Mouse (Mus musculus): ENCODE data around the gene Pign. TPM values are rescaled to one million over a fixed set of nuclear protein-coding genes. Genes with fewer than 3 reads are reported as not detected.

Pign gene
- 10.2 and 10.5 TPM in 2 replicates for polyA plus RNA-seq (2015; fragmentation: Nextera tagmentation; extraction: Ambion mirVana)

GRCm38 (mm10) chr1:105663171-105663961, at the start of gene Pign, which contains the start of gene Relch:
Pign (minus strand) TSS chr1:105663677.
Relch (plus strand) TSS chr1:105663861.
- H3K36me3 ChIP-seq = peaks cover 3% of the 10 kb centered on the region; the same call in 1 of the 2 replicates
- WGBS = under 1% methylated on average over 41 of the region's 41 CpGs
- peak within 1 kb of the TSS; percentile 90 for H3K4me2 ChIP-seq
- H3K4me1 ChIP-seq = peaks cover 37% of the 10 kb centered on the region
- H3K27ac ChIP-seq (replicated peaks) = peak within 1 kb of the TSS; percentile 84
- no peaks in the 10 kb centered on the region for H3K9me3 ChIP-seq
- ATAC-seq (ENCODE audit: extremely low read depth, insufficient number of reproducible peaks, low FRiP score, low TSS enrichment) = peak; percentile 100
- peak within 1 kb of the TSS; percentile 93 for H3K9ac ChIP-seq
- H3K27me3 ChIP-seq (replicated peaks) = no peaks in the 10 kb centered on the region
- H3K4me3 ChIP-seq = peak within 1 kb of the TSS; percentile 99

- H3K27ac ChIP-seq (replicated peaks) = no peak overlapping the region
- no peaks in the 10 kb centered on the region for H3K9me3 ChIP-seq
- H3K4me2 ChIP-seq = no peak overlapping the region
- no peak overlapping the region for H3K9ac ChIP-seq
- 90% methylated on average over 2 of the region's 2 CpGs for WGBS
- no peaks in the 10 kb centered on the region for H3K4me1 ChIP-seq
- ATAC-seq (ENCODE audit: extremely low read depth, insufficient number of reproducible peaks, low FRiP score, low TSS enrichment) = no peak
- peaks cover 49% of the 10 kb centered on the region for H3K36me3 ChIP-seq
- H3K27me3 ChIP-seq (replicated peaks) = no peaks in the 10 kb centered on the region
- H3K4me3 ChIP-seq = no peak overlapping the region
Observed at GRCm38 (mm10) chr1:105712822-105713221, 49.3 kb upstream of the Pign start.

GRCm38 (mm10) chr1:105711227-105711626, 47.8 kb upstream of the Pign start:
- no peaks in the 10 kb centered on the region for H3K4me1 ChIP-seq
- WGBS = 39% methylated on average over 1 of the region's 1 CpGs
- H3K36me3 ChIP-seq = peaks cover 48% of the 10 kb centered on the region
- H3K4me3 ChIP-seq = no peak overlapping the region
- no peak overlapping the region for H3K27ac ChIP-seq (replicated peaks)
- no peaks in the 10 kb centered on the region for H3K9me3 ChIP-seq
- H3K4me2 ChIP-seq = no peak overlapping the region
- ATAC-seq (ENCODE audit: extremely low read depth, insufficient number of reproducible peaks, low FRiP score, low TSS enrichment) = no peak
- H3K9ac ChIP-seq = no peak overlapping the region
- no peaks in the 10 kb centered on the region for H3K27me3 ChIP-seq (replicated peaks)

- WGBS = 78% methylated on average over 2 of the region's 2 CpGs
- no peak overlapping the region for H3K27ac ChIP-seq (replicated peaks)
- no peaks in the 10 kb centered on the region for H3K27me3 ChIP-seq (replicated peaks)
- ATAC-seq (ENCODE audit: extremely low read depth, insufficient number of reproducible peaks, low FRiP score, low TSS enrichment) = no peak
- no peaks in the 10 kb centered on the region for H3K9me3 ChIP-seq
- peaks cover 45% of the 10 kb centered on the region for H3K36me3 ChIP-seq
- no peak overlapping the region for H3K9ac ChIP-seq
- H3K4me3 ChIP-seq = no peak overlapping the region
- no peak overlapping the region for H3K4me2 ChIP-seq
- no peaks in the 10 kb centered on the region for H3K4me1 ChIP-seq
Observed at GRCm38 (mm10) chr1:105709415-105709814, 45.9 kb upstream of the Pign start.

- Histone ChIP-seq H3K27me3 (replicated peaks) (no peaks in the 10 kb centered on the region), H3K27ac (replicated peaks) (no peak overlapping the region), H3K4me3 (no peak overlapping the region), H3K9ac (no peak overlapping the region), H3K36me3 (peaks cover 17% of the 10 kb centered on the region), H3K4me1 (no peaks in the 10 kb centered on the region), H3K4me2 (no peak overlapping the region), H3K9me3 (no peaks in the 10 kb centered on the region)
- 77% methylated on average over 4 of the region's 4 CpGs for WGBS
- no peak for ATAC-seq (ENCODE audit: extremely low read depth, insufficient number of reproducible peaks, low FRiP score, low TSS enrichment)
Observed at GRCm38 (mm10) chr1:105700984-105701530, 37.6 kb upstream of the Pign start.

- Histone ChIP-seq H3K27me3 (replicated peaks) (no peaks in the 10 kb centered on the region), H3K27ac (replicated peaks) (no peak overlapping the region), H3K4me3 (no peak overlapping the region), H3K4me1 (no peaks in the 10 kb centered on the region), H3K4me2 (no peak overlapping the region), H3K36me3 (peaks cover 19% of the 10 kb centered on the region), H3K9ac (no peak overlapping the region), H3K9me3 (no peaks in the 10 kb centered on the region)
- 74% methylated on average over 2 of the region's 2 CpGs for WGBS
- no peak for ATAC-seq (ENCODE audit: extremely low read depth, insufficient number of reproducible peaks, low FRiP score, low TSS enrichment)
Observed at GRCm38 (mm10) chr1:105695581-105695980, 32.1 kb upstream of the Pign start.

GRCm38 (mm10) chr1:105685501-105685900, 22.0 kb upstream of the Pign start:
- no peaks in the 10 kb centered on the region for H3K27me3 ChIP-seq (replicated peaks)
- H3K4me2 ChIP-seq = no peak overlapping the region
- H3K4me1 ChIP-seq = no peaks in the 10 kb centered on the region
- H3K4me3 ChIP-seq = no peak overlapping the region
- H3K27ac ChIP-seq (replicated peaks) = no peak overlapping the region
- 86% methylated on average over 3 of the region's 3 CpGs for WGBS
- no peak for ATAC-seq (ENCODE audit: extremely low read depth, insufficient number of reproducible peaks, low FRiP score, low TSS enrichment)
- H3K9me3 ChIP-seq = no peaks in the 10 kb centered on the region
- no peak overlapping the region for H3K9ac ChIP-seq
- H3K36me3 ChIP-seq = peaks cover 10% of the 10 kb centered on the region

GRCm38 (mm10) chr1:105680587-105680986, 17.1 kb upstream of the Pign start:
- no peak overlapping the region for H3K27ac ChIP-seq (replicated peaks)
- no peak overlapping the region for H3K4me2 ChIP-seq
- no peak overlapping the region for H3K4me3 ChIP-seq
- WGBS = 76% methylated on average over 1 of the region's 1 CpGs
- no peaks in the 10 kb centered on the region for H3K4me1 ChIP-seq
- no peaks in the 10 kb centered on the region for H3K27me3 ChIP-seq (replicated peaks)
- H3K9ac ChIP-seq = no peak overlapping the region
- no peak for ATAC-seq (ENCODE audit: extremely low read depth, insufficient number of reproducible peaks, low FRiP score, low TSS enrichment)
- H3K9me3 ChIP-seq = no peaks in the 10 kb centered on the region
- peaks cover 17% of the 10 kb centered on the region for H3K36me3 ChIP-seq

GRCm38 (mm10) chr1:105674763-105675162, 11.3 kb upstream of the Pign start:
- Histone ChIP-seq H3K4me1 (no peaks in the 10 kb centered on the region), H3K9ac (no peak overlapping the region), H3K27ac (replicated peaks) (no peak overlapping the region), H3K27me3 (replicated peaks) (no peaks in the 10 kb centered on the region), H3K4me2 (no peak overlapping the region), H3K36me3 (peaks cover 12% of the 10 kb centered on the region), H3K9me3 (no peaks in the 10 kb centered on the region), H3K4me3 (no peak overlapping the region)
- no peak for ATAC-seq (ENCODE audit: extremely low read depth, insufficient number of reproducible peaks, low FRiP score, low TSS enrichment)
- WGBS = 86% methylated on average over 2 of the region's 2 CpGs

GRCm38 (mm10) chr1:105669700-105670099, 6.2 kb upstream of the Pign start:
- Histone ChIP-seq H3K4me3 (no peak overlapping the region), H3K36me3 (no peaks in the 10 kb centered on the region), H3K4me1 (peaks cover 23% of the 10 kb centered on the region), H3K9me3 (no peaks in the 10 kb centered on the region), H3K9ac (no peak overlapping the region), H3K27me3 (replicated peaks) (no peaks in the 10 kb centered on the region), H3K27ac (replicated peaks) (no peak overlapping the region), H3K4me2 (no peak overlapping the region)
- no peak for ATAC-seq (ENCODE audit: extremely low read depth, insufficient number of reproducible peaks, low FRiP score, low TSS enrichment)

- Histone ChIP-seq H3K4me2 (peak overlapping the region; percentile 90), H3K36me3 (no peaks in the 10 kb centered on the region), H3K27ac (replicated peaks) (peak overlapping the region; percentile 69), H3K27me3 (replicated peaks) (no peaks in the 10 kb centered on the region), H3K9ac (peak overlapping the region; percentile 93), H3K9me3 (no peaks in the 10 kb centered on the region), H3K4me3 (peak overlapping the region; percentile 99), H3K4me1 (peaks cover 37% of the 10 kb centered on the region)
- 0 out of 2 replicates have a peak, but pooled peaks have one; percentile 5 for ATAC-seq (ENCODE audit: extremely low read depth, insufficient number of reproducible peaks, low FRiP score, low TSS enrichment)
- WGBS = under 1% methylated on average over 68 of the region's 68 CpGs
Observed at GRCm38 (mm10) chr1:105663962-105664812, 710 bp upstream of the Pign start.
